Mouse (Mus musculus): ENCODE data around the gene Egfem1.

GRCm38 (mm10) chr3:29726376-29726967 is 644.6 kb downstream of the Egfem1 start:
- no peak for TF ChIP-seq POLR2A (IDR thresholded peaks at IDR 0.05; ENCODE audit: borderline replicate concordance, low read depth, low read length)
- no peak for TF ChIP-seq CTCF (IDR thresholded peaks at IDR 0.05; ENCODE audit: low read depth, low read length)

All from bone marrow macrophage, adult 2 months (primary cell).